Mouse (Mus musculus): ENCODE results near the gene Zfp455. TPM values are rescaled to one million over a fixed set of nuclear protein-coding genes. Genes with fewer than 3 reads are reported as not detected.

Gene Zfp455
- 7.2 TPM for polyA plus RNA-seq (2014; fragmentation: Illumina TruSeq; extraction: RNeasy Lipid Tissue Mini Kit (QIAGEN cat#74804); ENCODE audit: low replicate concordance)

DNA sequence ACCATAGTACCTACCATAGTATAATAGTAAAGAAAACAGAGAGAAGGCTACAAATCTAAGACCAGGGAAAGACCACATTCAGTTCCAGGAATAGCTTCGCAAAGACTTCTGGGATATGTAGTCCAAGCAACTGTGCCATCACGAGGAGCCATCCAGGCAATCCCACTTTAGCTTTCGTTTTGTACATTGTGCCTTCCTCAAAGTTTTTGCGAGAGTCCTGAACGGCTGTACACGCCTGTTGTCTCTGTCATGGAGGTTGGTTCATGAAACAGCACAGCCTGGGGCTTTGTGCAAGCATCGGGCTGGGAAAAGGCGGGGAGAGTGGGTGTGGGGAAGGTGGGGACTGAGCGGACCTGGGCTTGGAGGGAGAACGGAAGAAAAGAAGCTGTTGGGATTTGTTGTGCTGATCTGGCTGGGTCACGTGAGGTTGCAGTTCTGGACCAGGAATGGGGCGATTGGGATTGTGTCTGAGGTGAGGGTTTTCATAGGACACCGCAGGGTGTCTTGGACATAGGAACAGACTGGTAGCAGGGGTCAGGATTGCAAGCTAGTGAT lies at the start of gene Zfp455:
Gene Zfp455, plus strand, starts transcription at position 167 of the 555 bp plus-strand sequence.

DNA sequence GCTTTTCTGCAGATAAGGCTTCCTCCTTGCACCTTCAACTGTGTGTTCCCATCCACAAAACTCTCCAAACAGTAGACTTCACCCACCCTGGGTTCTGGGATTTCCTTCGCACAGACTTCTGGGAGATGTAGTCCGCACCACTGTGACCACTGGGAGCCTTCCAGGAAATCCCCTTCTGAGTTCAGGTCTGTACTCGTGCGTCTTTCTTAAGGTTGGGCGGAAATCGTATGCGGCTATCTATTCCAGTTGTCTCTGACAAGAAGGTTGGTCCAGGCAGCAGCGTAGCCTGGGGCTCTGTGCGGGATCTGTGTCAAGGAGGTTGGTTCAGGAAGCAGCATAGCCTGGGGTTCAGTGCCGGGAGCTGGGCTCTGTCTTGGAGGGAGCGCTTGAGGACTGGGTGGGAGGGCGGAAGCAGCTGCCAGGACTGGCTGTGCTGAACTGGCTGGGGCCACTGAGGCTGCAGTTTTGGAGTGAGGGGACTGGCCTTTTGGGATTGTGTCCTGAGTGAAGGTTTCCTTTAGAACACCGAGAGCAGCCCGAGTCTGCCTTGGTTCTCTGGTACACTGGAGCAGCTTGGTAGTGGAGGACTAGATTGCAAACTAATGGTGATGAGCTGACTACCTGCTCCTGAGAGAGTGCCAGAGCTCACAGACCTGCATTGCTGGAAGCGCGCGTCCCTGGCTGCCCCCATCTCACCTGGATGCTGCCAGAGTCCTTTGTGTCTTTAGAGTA lies 21.1 kb upstream of the Zfp455 start, which contains the start of gene Rsl1:
Gene Rsl1, plus strand, starts transcription at position 192 of the 732 bp plus-strand sequence.

Other genes with a start within 250 kb of the Zfp455 start
- 8.5 TPM for gene Zfp712, start 133.3 kb upstream of the Zfp455 start, polyA plus RNA-seq (2014; fragmentation: Illumina TruSeq; extraction: RNeasy Lipid Tissue Mini Kit (QIAGEN cat#74804); ENCODE audit: low replicate concordance)
- gene Zfp708, start 96.5 kb upstream of the Zfp455 start, polyA plus RNA-seq (2014; fragmentation: Illumina TruSeq; extraction: RNeasy Lipid Tissue Mini Kit (QIAGEN cat#74804); ENCODE audit: low replicate concordance): 17.1 TPM
- 6.0 TPM for gene Gm28557, start 85.9 kb upstream of the Zfp455 start, polyA plus RNA-seq (2014; fragmentation: Illumina TruSeq; extraction: RNeasy Lipid Tissue Mini Kit (QIAGEN cat#74804); ENCODE audit: low replicate concordance)
- gene Rslcan18, start 78.2 kb upstream of the Zfp455 start, polyA plus RNA-seq (2014; fragmentation: Illumina TruSeq; extraction: RNeasy Lipid Tissue Mini Kit (QIAGEN cat#74804); ENCODE audit: low replicate concordance): 0.89 TPM
- 13.1 TPM for gene Zfp759, start 72.8 kb upstream of the Zfp455 start, polyA plus RNA-seq (2014; fragmentation: Illumina TruSeq; extraction: RNeasy Lipid Tissue Mini Kit (QIAGEN cat#74804); ENCODE audit: low replicate concordance)
- 19.0 TPM for gene Rsl1, start 21.3 kb upstream of the Zfp455 start, polyA plus RNA-seq (2014; fragmentation: Illumina TruSeq; extraction: RNeasy Lipid Tissue Mini Kit (QIAGEN cat#74804); ENCODE audit: low replicate concordance)
- gene Zfp458, start 84.0 kb downstream of the Zfp455 start, polyA plus RNA-seq (2014; fragmentation: Illumina TruSeq; extraction: RNeasy Lipid Tissue Mini Kit (QIAGEN cat#74804); ENCODE audit: low replicate concordance): 8.6 TPM
- gene Zfp457, start 112.0 kb downstream of the Zfp455 start, polyA plus RNA-seq (2014; fragmentation: Illumina TruSeq; extraction: RNeasy Lipid Tissue Mini Kit (QIAGEN cat#74804); ENCODE audit: low replicate concordance): 1.9 TPM
- 33.3 TPM for gene Zfp595, start 138.1 kb downstream of the Zfp455 start, polyA plus RNA-seq (2014; fragmentation: Illumina TruSeq; extraction: RNeasy Lipid Tissue Mini Kit (QIAGEN cat#74804); ENCODE audit: low replicate concordance)
- not detected for gene Gm28044, start 166.0 kb downstream of the Zfp455 start, polyA plus RNA-seq (2014; fragmentation: Illumina TruSeq; extraction: RNeasy Lipid Tissue Mini Kit (QIAGEN cat#74804); ENCODE audit: low replicate concordance)
- gene Zfp953, start 166.1 kb downstream of the Zfp455 start, polyA plus RNA-seq (2014; fragmentation: Illumina TruSeq; extraction: RNeasy Lipid Tissue Mini Kit (QIAGEN cat#74804); ENCODE audit: low replicate concordance): 19.8 TPM
- gene Gm28041, start 181.2 kb downstream of the Zfp455 start, polyA plus RNA-seq (2014; fragmentation: Illumina TruSeq; extraction: RNeasy Lipid Tissue Mini Kit (QIAGEN cat#74804); ENCODE audit: low replicate concordance): 1.0 TPM
- 12.1 TPM for gene Zfp456, start 181.3 kb downstream of the Zfp455 start, polyA plus RNA-seq (2014; fragmentation: Illumina TruSeq; extraction: RNeasy Lipid Tissue Mini Kit (QIAGEN cat#74804); ENCODE audit: low replicate concordance)
- gene Zfp429, start 205.3 kb downstream of the Zfp455 start, polyA plus RNA-seq (2014; fragmentation: Illumina TruSeq; extraction: RNeasy Lipid Tissue Mini Kit (QIAGEN cat#74804); ENCODE audit: low replicate concordance): 37.8 TPM
- 6.3 TPM for gene Zfp459, start 226.9 kb downstream of the Zfp455 start, polyA plus RNA-seq (2014; fragmentation: Illumina TruSeq; extraction: RNeasy Lipid Tissue Mini Kit (QIAGEN cat#74804); ENCODE audit: low replicate concordance)